Mouse (Mus musculus) myocyte (in vitro differentiated cells): ENCODE data around the gene E030018B13Rik.

ENCODE experiments used
- MYOG ChIP-seq, 3 experiments: IDR thresholded peaks; one replicate each; pipeline ENCODE4 v1.6.1; 2011; ENCODE audit warnings: control low read depth in 2 of 3, low read depth in 2 of 3, mild to moderate bottlenecking in 2 of 3; ENCODE audit not compliant: insufficient read length in 2 of 3, control insufficient read depth in 1 of 3, insufficient read depth in 1 of 3
- POLR2A ChIP-seq: IDR thresholded peaks from one replicate; pipeline ENCODE4 v1.6.1; 2011; ENCODE audit warnings: low read depth, mild to moderate bottlenecking, control low read depth, moderate library complexity; ENCODE audit not compliant: insufficient read length

GRCm38 (mm10) chr7:63893729-63894128 is 22.9 kb upstream of the E030018B13Rik start:
- no peak for TF ChIP-seq MYOG (IDR thresholded peaks at IDR 0.05; ENCODE audit: control insufficient read depth in 1 of 3, insufficient read depth in 1 of 3, insufficient read length in 2 of 3, low read depth in 2 of 3)
- no peak for TF ChIP-seq POLR2A
